Mouse (Mus musculus) left cerebral cortex, postnatal 25 days (tissue): Measurements from ENCODE around the gene Hnrnpl. TPM values are rescaled to one million over a fixed set of nuclear protein-coding genes. Genes with fewer than 3 reads are reported as not detected.

Experiments used
- DNase-seq, 2 experiments: peaks; one replicate each; pipeline ENCODE4 v3.0.0; 2022; ENCODE audit warnings: low spot score in 2 of 2, mixed read lengths in 1 of 2
- intact Hi-C: fragments of 180-260 bp; cut with DNase I; formaldehyde crosslinking; loops from one replicate; pipeline ENCODE4 v1.15.1; 2025
- total RNA-seq, 2 experiments: library from RNA; stranded (reverse); gene quantifications; 2 replicates each; pipeline ENCODE4 v1.2.3; 2021

Gene Hnrnpl
- total RNA-seq = 100 to 1,000 TPM; 375 to 411 TPM

GRCm38 (mm10) chr7:28808221-28808941 lies at the start of gene Hnrnpl:
TSS of gene Hnrnpl (plus strand) at chr7:28808541.
- DNase-seq = peak in 1 of 2 experiments; percentile 40
- intact Hi-C loops = no loop called here

GRCm38 (mm10) chr7:28758623-28759022 lies 49.7 kb upstream of the Hnrnpl start:
- no peak for DNase-seq
- intact Hi-C loops = no loop called here

GRCm38 (mm10) chr7:28761907-28762306 lies 46.4 kb upstream of the Hnrnpl start:
- no peak for DNase-seq
- intact Hi-C loops = loop anchor here (2.0 kb wide), 1 partner anchor 19 kb away; no protein-coding TSS in a partner anchor

- intact Hi-C loops = no loop called here
- DNase-seq = no peak
Observed at GRCm38 (mm10) chr7:28765211-28765610, 43.1 kb upstream of the Hnrnpl start.

GRCm38 (mm10) chr7:28766173-28766879 lies 42.0 kb upstream of the Hnrnpl start, which contains the start of gene Sirt2:
TSS of gene Sirt2 (plus strand) at chr7:28766735.
- intact Hi-C loops = loop anchor here (1.0 kb wide), 1 partner anchor 216 kb away; the partner anchor contains the start of gene Map4k1
- peak; percentile 98 to 100 for DNase-seq

- DNase-seq = no peak
- intact Hi-C loops = loop anchor here (1.0 kb wide), 1 partner anchor 215 kb away; the partner anchor contains the start of gene Map4k1
Observed at GRCm38 (mm10) chr7:28766910-28767309, 41.4 kb upstream of the Hnrnpl start.

GRCm38 (mm10) chr7:28767462-28767965 lies 40.8 kb upstream of the Hnrnpl start, which contains the start of gene Nfkbib:
TSS of gene Nfkbib (minus strand) at chr7:28767512.
- no peak for DNase-seq
- intact Hi-C loops = no loop called here

- intact Hi-C loops = no loop called here
- no peak for DNase-seq
Observed at GRCm38 (mm10) chr7:28769414-28769958, 38.9 kb upstream of the Hnrnpl start.

GRCm38 (mm10) chr7:28770309-28770708 lies 38.0 kb upstream of the Hnrnpl start:
- intact Hi-C loops = no loop called here
- DNase-seq = no peak

GRCm38 (mm10) chr7:28771867-28772266 lies 36.5 kb upstream of the Hnrnpl start:
- intact Hi-C loops = no loop called here
- DNase-seq = no peak

- intact Hi-C loops = no loop called here
- DNase-seq = no peak
Observed at GRCm38 (mm10) chr7:28773163-28773562, 35.2 kb upstream of the Hnrnpl start.

- intact Hi-C loops = no loop called here
- peak; percentile 34 to 41 for DNase-seq
Observed at GRCm38 (mm10) chr7:28774164-28774563, 34.2 kb upstream of the Hnrnpl start.

- no peak for DNase-seq
- intact Hi-C loops = no loop called here
Observed at GRCm38 (mm10) chr7:28775129-28775528, 33.2 kb upstream of the Hnrnpl start.

- no peak for DNase-seq
- intact Hi-C loops = no loop called here
Observed at GRCm38 (mm10) chr7:28778825-28779224, 29.5 kb upstream of the Hnrnpl start.

GRCm38 (mm10) chr7:28780067-28780658 lies 28.2 kb upstream of the Hnrnpl start:
- DNase-seq = peak; percentile 84 to 93
- intact Hi-C loops = loop anchor here (5.0 kb wide), 2 partner anchors 87 to 257 kb away; no protein-coding TSS in a partner anchor

- intact Hi-C loops = loop anchor here (5.0 kb wide), 2 partner anchors 86 to 256 kb away; no protein-coding TSS in a partner anchor
- peak in 1 of 2 experiments; percentile 72 for DNase-seq
Observed at GRCm38 (mm10) chr7:28780857-28781256, 27.5 kb upstream of the Hnrnpl start.

- intact Hi-C loops = loop anchor here (5.0 kb wide), 2 partner anchors 86 to 256 kb away; no protein-coding TSS in a partner anchor
Observed at GRCm38 (mm10) chr7:28781261-28781663, 27.1 kb upstream of the Hnrnpl start.

GRCm38 (mm10) chr7:28785161-28785560 lies 23.2 kb upstream of the Hnrnpl start:
- no peak for DNase-seq
- intact Hi-C loops = no loop called here

More at GRCm38 (mm10) chr7:28781261-28781663, 27.1 kb upstream of the Hnrnpl start:
- peak in 1 of 2 experiments; percentile 28 for DNase-seq

- intact Hi-C loops = no loop called here
- no peak for DNase-seq
Observed at GRCm38 (mm10) chr7:28787884-28788283, 20.5 kb upstream of the Hnrnpl start.
